Mouse (Mus musculus) lung, postnatal 10 days (tissue): ENCODE results near the gene Nrbf2.

Experiments used
- DNase-seq: peaks from one replicate; pipeline ENCODE4 v3.0.0; 2021

Nrbf2 gene

GRCm38 (mm10) chr10:67285176-67285814 lies at the start of gene Nrbf2:
Nrbf2 (minus strand) TSS chr10:67285305.
- peak; percentile 92 for DNase-seq

- DNase-seq: no peak
Observed at GRCm38 (mm10) chr10:67330580-67330979, 45.5 kb upstream of the Nrbf2 start.

- DNase-seq: no peak
Observed at GRCm38 (mm10) chr10:67329661-67330060, 44.6 kb upstream of the Nrbf2 start.

GRCm38 (mm10) chr10:67328208-67328607 lies 43.1 kb upstream of the Nrbf2 start:
- DNase-seq: no peak

- DNase-seq: no peak
Observed at GRCm38 (mm10) chr10:67324036-67324435, 38.9 kb upstream of the Nrbf2 start.

GRCm38 (mm10) chr10:67321396-67321795 lies 36.3 kb upstream of the Nrbf2 start:
- no peak for DNase-seq

GRCm38 (mm10) chr10:67320207-67320859 lies 35.2 kb upstream of the Nrbf2 start:
- DNase-seq: no peak

- DNase-seq: no peak
Observed at GRCm38 (mm10) chr10:67319016-67319725, 34.1 kb upstream of the Nrbf2 start.

- peak; percentile 65 for DNase-seq
Observed at GRCm38 (mm10) chr10:67317931-67318460, 32.9 kb upstream of the Nrbf2 start.

- DNase-seq: peak; percentile 77
Observed at GRCm38 (mm10) chr10:67314811-67315435, 29.8 kb upstream of the Nrbf2 start.

- DNase-seq: peak; percentile 68
Observed at GRCm38 (mm10) chr10:67312456-67312855, 27.4 kb upstream of the Nrbf2 start.

GRCm38 (mm10) chr10:67311277-67311959 lies 26.3 kb upstream of the Nrbf2 start:
- DNase-seq: peak; percentile 84

- no peak for DNase-seq
Observed at GRCm38 (mm10) chr10:67309483-67310138, 24.5 kb upstream of the Nrbf2 start.

GRCm38 (mm10) chr10:67302340-67302739 lies 17.2 kb upstream of the Nrbf2 start:
- no peak for DNase-seq

- DNase-seq: no peak
Observed at GRCm38 (mm10) chr10:67301046-67301445, 15.9 kb upstream of the Nrbf2 start.

- DNase-seq: no peak
Observed at GRCm38 (mm10) chr10:67299285-67299684, 14.2 kb upstream of the Nrbf2 start.

GRCm38 (mm10) chr10:67298856-67299255 lies 13.8 kb upstream of the Nrbf2 start:
- DNase-seq: no peak

GRCm38 (mm10) chr10:67297175-67297855 lies 12.2 kb upstream of the Nrbf2 start:
- no peak for DNase-seq

GRCm38 (mm10) chr10:67296482-67297152 lies 11.5 kb upstream of the Nrbf2 start:
- no peak for DNase-seq

GRCm38 (mm10) chr10:67295938-67296466 lies 10.9 kb upstream of the Nrbf2 start:
- no peak for DNase-seq

- DNase-seq: no peak
Observed at GRCm38 (mm10) chr10:67295331-67295730, 10.2 kb upstream of the Nrbf2 start.
